Mouse (Mus musculus): Measurements from ENCODE around the gene Trim67.

DNA sequence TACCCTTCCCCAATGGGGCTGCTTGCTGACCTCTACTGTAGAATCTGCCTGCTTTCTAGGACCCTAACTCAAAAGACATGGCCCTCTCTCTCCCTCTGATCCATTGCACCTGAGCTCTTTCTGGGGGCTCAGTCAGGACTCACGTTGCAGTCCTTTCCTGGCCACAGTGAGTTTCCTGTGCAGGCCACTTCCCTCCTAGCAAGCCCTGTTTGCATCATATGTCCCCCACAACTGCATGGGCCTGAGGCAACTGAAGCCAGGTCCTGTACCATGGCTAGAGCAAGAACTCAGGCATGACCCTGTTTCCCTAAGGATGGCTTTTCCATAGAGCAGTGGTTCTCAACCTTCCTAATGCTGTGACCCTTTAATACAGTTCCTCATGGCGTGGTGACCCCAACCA, 45.1 kb downstream of the Trim67 start:
- TF ChIP-seq CTCF (IDR thresholded peaks at IDR 0.05; ENCODE audit: low read depth, low read length) (no peak), GATA1 (IDR thresholded peaks at IDR 0.05; ENCODE audit: borderline replicate concordance, low read length) (no peak), POLR2AphosphoS5 (IDR thresholded peaks at IDR 0.05; ENCODE audit: insufficient replicate concordance, low read depth, low read length) (no peak), TAL1 (conservative IDR thresholded peaks at IDR 0.05; ENCODE audit: low read depth, low read length) (no peak), GATA2 (IDR thresholded peaks at IDR 0.05; ENCODE audit: borderline replicate concordance, low read depth, low read length) (no peak)

All from G1E (cell line).